Mouse (Mus musculus) heart, adult 18-20 months (tissue): ENCODE measurements around the gene Gm11011. TPM values are rescaled to one million over a fixed set of nuclear protein-coding genes. Genes with fewer than 3 reads are reported as not detected.

Experiments
- DNase-seq, 2 experiments: peaks; one replicate each; pipeline ENCODE4 v3.0.0; 2021 to 2022; ENCODE audit warnings: mixed read lengths in 1 of 2
- total RNA-seq, 2 experiments: library from RNA; stranded (reverse); gene quantifications; 2 replicates each; pipeline ENCODE4 v1.2.3; 2021

Gm11011 gene
- total RNA-seq, 2 experiments from 2014 or later = not detected

- no peak for DNase-seq
Observed at GRCm38 (mm10) chr2:169589697-169590096, 2.2 kb upstream of the Gm11011 start.

- DNase-seq = no peak
Observed at GRCm38 (mm10) chr2:169586688-169587087, 857 bp downstream of the Gm11011 start.

GRCm38 (mm10) chr2:169585631-169586285 lies 1.8 kb downstream of the Gm11011 start:
- DNase-seq = no peak

- DNase-seq = no peak
Observed at GRCm38 (mm10) chr2:169584745-169585456, 2.6 kb downstream of the Gm11011 start.

- no peak for DNase-seq
Observed at GRCm38 (mm10) chr2:169583476-169583875, 4.1 kb downstream of the Gm11011 start.

GRCm38 (mm10) chr2:169577508-169578196 lies 9.9 kb downstream of the Gm11011 start:
- DNase-seq = no peak

- DNase-seq = no peak
Observed at GRCm38 (mm10) chr2:169570063-169570462, 17.5 kb downstream of the Gm11011 start.

GRCm38 (mm10) chr2:169566159-169566558 lies 21.4 kb downstream of the Gm11011 start:
- DNase-seq = no peak

GRCm38 (mm10) chr2:169565751-169566150 lies 21.8 kb downstream of the Gm11011 start:
- no peak for DNase-seq

GRCm38 (mm10) chr2:169545674-169546073 lies 41.9 kb downstream of the Gm11011 start:
- DNase-seq = no peak

GRCm38 (mm10) chr2:169538906-169539305 lies 48.6 kb downstream of the Gm11011 start:
- no peak for DNase-seq

Other genes with a start within 250 kb of the Gm11011 start
- gene Tshz2, start 45.3 kb upstream of the Gm11011 start, total RNA-seq = 10 to 100 TPM; 11.4 to 12.0 TPM